Mouse (Mus musculus) embryonic fibroblast, embryonic 13.5 days (primary cell): ENCODE measurements around the gene Gm9821.

Experiments
- CTCF ChIP-seq: IDR thresholded peaks from 2 replicates; pipeline ENCODE4 v1.5.1; 2011; ENCODE audit warnings: mild to moderate bottlenecking, control low read depth, low read length, moderate library complexity, borderline replicate concordance; ENCODE audit not compliant: insufficient read depth
- POLR2A ChIP-seq: IDR thresholded peaks from 2 replicates; pipeline ENCODE4 v1.6.1; 2011; ENCODE audit warnings: low read depth, mild to moderate bottlenecking, control low read depth, low read length, moderate library complexity

DNA sequence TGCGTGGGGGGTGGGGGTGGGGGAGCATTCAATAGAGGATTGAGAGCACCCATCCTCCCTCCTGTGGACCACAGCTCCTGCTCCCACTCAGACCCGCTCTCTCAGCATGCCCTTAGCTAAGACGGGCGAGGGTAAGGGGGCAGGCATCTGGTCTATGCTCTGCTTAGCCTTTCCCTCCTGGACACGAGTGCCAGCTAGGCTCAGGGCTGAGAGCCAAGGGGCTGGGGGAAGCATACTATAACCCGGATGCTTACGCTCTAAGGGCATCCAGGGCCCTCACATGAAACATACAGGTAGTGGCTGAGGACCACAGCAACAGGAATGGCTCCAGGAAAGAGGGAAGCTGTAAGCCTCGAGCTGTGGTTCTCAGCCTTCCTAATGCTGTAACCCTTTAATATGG, 12.5 kb downstream of the Gm9821 start:
- TF ChIP-seq CTCF: no peak
- no peak for TF ChIP-seq POLR2A
